Mouse (Mus musculus) heart, embryonic 14.5 days (tissue): ENCODE data around the gene Cuedc2. TPM values are rescaled to one million over a fixed set of nuclear protein-coding genes. Genes with fewer than 3 reads are reported as not detected.

Experiments
- ATAC-seq: fragments of 200-750 bp; cut with Nextera tagmentation; 2 replicates; pipeline ENCODE4 v1.8.0; 2017; ENCODE audit warnings: low read depth, moderate TSS enrichment; ENCODE audit not compliant: insufficient number of reproducible peaks, insufficient read depth, low FRiP score
- H3K27ac ChIP-seq, 2 experiments: fragments of 200-500 bp in 1 of 2; fragments of 300-500 bp in 1 of 2; sonication (generic) in 1 of 2; replicated peaks in 1 of 2; 2 replicates each; pipeline ENCODE4 v1.5.1; 2012 to 2014; ENCODE audit warnings: low read depth in 2 of 2, low read length in 2 of 2, control low read depth in 1 of 2, mild to moderate bottlenecking in 1 of 2, mixed read lengths in 1 of 2; ENCODE audit not compliant: control insufficient read depth in 1 of 2, insufficient read depth in 1 of 2
- H3K27me3 ChIP-seq: fragments of 300-500 bp; sonication (generic); 2 replicates; pipeline ENCODE4 v1.6.1; 2014; ENCODE audit warnings: mild to moderate bottlenecking, low read length, control low read depth; ENCODE audit not compliant: control insufficient read depth, insufficient read depth
- H3K36me3 ChIP-seq: fragments of 300-500 bp; sonication (generic); 2 replicates; pipeline ENCODE4 v1.6.1; 2014; ENCODE audit warnings: mild to moderate bottlenecking, control low read depth, low read length, mixed read lengths; ENCODE audit not compliant: control insufficient read depth, insufficient read depth
- H3K4me1 ChIP-seq, 2 experiments: fragments of 200-500 bp in 1 of 2; fragments of 300-500 bp in 1 of 2; sonication (generic) in 1 of 2; 2 replicates each; pipeline ENCODE4 v1.6.1; 2012 to 2014; ENCODE audit warnings: low read length in 2 of 2, control low read depth in 1 of 2, mixed read lengths in 1 of 2; ENCODE audit not compliant: control insufficient read depth in 2 of 2, insufficient read depth in 2 of 2
- H3K4me2 ChIP-seq: fragments of 300-500 bp; sonication (generic); 2 replicates; pipeline ENCODE4 v1.6.1; 2014; ENCODE audit warnings: mild to moderate bottlenecking, low read length
- H3K4me3 ChIP-seq, 2 experiments: fragments of 200-500 bp in 1 of 2; fragments of 300-500 bp in 1 of 2; sonication (generic) in 1 of 2; 2 replicates each; pipeline ENCODE4 v1.5.1; 2012 to 2014; ENCODE audit warnings: low read length in 2 of 2, mild to moderate bottlenecking in 2 of 2, control low read depth in 1 of 2, low read depth in 1 of 2, moderate library complexity in 1 of 2; ENCODE audit not compliant: control insufficient read depth in 1 of 2, insufficient read depth in 1 of 2
- H3K9ac ChIP-seq: fragments of 300-500 bp; sonication (generic); 2 replicates; pipeline ENCODE4 v1.6.1; 2014; ENCODE audit warnings: mild to moderate bottlenecking, low read length
- H3K9me3 ChIP-seq: fragments of 300-500 bp; sonication (generic); 2 replicates; pipeline ENCODE4 v1.6.1; 2016; ENCODE audit warnings: low read length, control low read depth; ENCODE audit not compliant: control insufficient read depth
- WGBS: fragments of 180-500 bp; shearing (Covaris S2); extraction: QIAGEN DNeasy Blood & Tissue Kit; methylation state at CpG from one replicate; pipeline ENCODE4 v1.1.7; 2014; 5-methylcytosine and 5-hydroxymethylcytosine counted together
- polyA plus RNA-seq: library from polyadenylated mRNA; unstranded; fragments of >200 nt; fragmentation: Nextera tagmentation; extraction: Ambion mirVana; gene quantifications from 2 replicates; pipeline ENCODE4 v1.2.1, GENCODE M21; 2014

The Cuedc2 gene
- polyA plus RNA-seq, 1 experiment from 2014 or later: 125 TPM

DNA sequence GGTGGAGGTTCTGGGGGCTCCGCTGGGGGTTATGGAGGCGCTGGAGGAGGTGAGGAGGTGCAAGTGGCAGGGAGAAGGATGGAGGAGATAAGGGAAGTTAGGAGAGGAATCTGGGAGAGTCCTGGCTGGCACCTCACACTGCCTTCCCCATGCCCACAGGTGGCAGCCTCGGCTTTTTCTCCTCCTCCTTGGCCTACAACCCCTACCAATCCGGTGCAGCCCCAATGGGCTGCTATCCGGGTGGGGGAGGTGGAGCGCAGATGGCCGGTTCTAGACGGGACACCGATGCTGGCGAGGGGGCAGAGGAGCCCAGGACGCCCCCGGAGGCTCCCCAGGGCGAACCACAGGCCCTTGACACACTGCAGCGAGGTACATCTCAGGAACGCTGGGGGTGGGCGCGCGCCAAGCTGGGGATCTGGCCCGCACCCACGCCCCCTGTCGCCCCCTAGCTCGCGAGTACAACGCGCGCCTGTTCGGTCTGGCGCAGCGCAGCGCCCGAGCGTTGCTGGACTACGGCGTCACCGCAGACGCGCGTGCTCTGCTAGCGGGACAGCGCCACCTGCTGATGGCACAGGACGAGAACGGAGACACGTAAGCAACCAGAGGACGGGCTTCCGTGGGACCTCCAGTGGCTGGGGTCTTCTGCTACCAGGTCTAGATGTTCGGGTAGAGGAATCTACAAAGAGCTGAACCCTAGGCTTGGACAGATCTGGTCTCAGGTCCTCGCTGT, 29.6 kb downstream of the Cuedc2 start:
- Histone ChIP-seq H3K27me3 (peaks cover 25% of the 10 kb centered on the region), H3K9ac (peak overlapping the region; percentile 68), H3K4me1 (peaks cover 8 to 14% of the 10 kb centered on the region in 2 experiments; a peak in 3 of 4 replicates), H3K4me2 (peak overlapping the region; percentile 79), H3K27ac (no peak overlapping the region), H3K9me3 (no peaks in the 10 kb centered on the region), H3K36me3 (peaks cover 43% of the 10 kb centered on the region), H3K4me3 (peak overlapping the region; percentile 35 to 40)
- 2% methylated on average over 44 of the region's 47 CpGs for WGBS
- ATAC-seq: no peak

DNA sequence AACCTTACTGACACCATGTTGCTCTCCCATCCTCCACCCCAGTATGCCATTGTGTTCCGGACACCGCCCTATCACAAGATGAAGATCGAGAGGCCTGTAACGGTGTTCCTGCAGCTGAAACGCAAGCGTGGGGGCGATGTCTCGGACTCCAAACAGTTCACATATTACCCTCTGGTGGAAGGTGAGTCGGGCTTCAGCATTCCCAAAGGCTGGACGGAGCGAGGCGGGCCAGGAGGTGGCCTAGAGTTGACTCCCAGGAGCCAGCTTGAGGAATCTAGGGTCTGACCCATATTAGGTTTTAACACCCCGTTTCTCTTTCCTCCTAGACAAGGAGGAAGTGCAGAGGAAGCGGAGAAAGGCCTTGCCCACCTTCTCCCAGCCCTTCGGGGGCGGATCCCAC, 30.2 kb downstream of the Cuedc2 start:
- H3K4me1 ChIP-seq: peaks cover 9 to 17% of the 10 kb centered on the region in 2 experiments; a peak in 3 of 4 replicates
- H3K27ac ChIP-seq: no peak overlapping the region
- H3K4me2 ChIP-seq: no peak overlapping the region
- H3K9me3 ChIP-seq: no peaks in the 10 kb centered on the region
- H3K4me3 ChIP-seq: no peak overlapping the region
- H3K36me3 ChIP-seq: peaks cover 43% of the 10 kb centered on the region
- no peak for ATAC-seq
- H3K27me3 ChIP-seq: peaks cover 21% of the 10 kb centered on the region
- no peak overlapping the region for H3K9ac ChIP-seq
- WGBS: 68% methylated on average over 16 of the region's 16 CpGs

DNA sequence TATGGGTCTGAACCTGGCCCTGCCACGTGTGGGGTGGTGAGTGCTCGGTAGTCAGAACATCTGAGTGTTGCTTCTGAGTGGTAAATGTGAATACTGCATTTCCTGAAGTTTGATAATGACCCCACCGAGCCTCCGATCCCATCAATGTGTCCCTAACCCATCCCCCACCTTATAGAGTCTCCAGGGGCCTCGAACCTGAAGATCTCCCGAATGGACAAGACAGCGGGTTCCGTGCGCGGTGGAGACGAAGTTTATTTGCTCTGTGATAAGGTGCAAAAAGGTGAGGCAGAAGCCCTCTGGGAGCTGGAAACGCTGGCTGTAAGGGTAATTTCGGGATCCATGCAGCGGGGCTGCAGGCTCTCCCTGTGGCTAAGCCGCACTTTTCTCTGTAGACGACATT, 30.7 kb downstream of the Cuedc2 start:
- peaks cover 9 to 17% of the 10 kb centered on the region in 2 experiments; a peak in 3 of 4 replicates for H3K4me1 ChIP-seq
- H3K36me3 ChIP-seq: peaks cover 43% of the 10 kb centered on the region
- peaks cover 16% of the 10 kb centered on the region; the same call in 1 of the 2 replicates for H3K27me3 ChIP-seq
- ATAC-seq: no peak
- no peak overlapping the region for H3K27ac ChIP-seq
- no peak overlapping the region for H3K9ac ChIP-seq
- 78% methylated on average over 16 of the region's 16 CpGs for WGBS
- H3K4me2 ChIP-seq: no peak overlapping the region
- no peaks in the 10 kb centered on the region for H3K9me3 ChIP-seq
- H3K4me3 ChIP-seq: no peak overlapping the region

DNA sequence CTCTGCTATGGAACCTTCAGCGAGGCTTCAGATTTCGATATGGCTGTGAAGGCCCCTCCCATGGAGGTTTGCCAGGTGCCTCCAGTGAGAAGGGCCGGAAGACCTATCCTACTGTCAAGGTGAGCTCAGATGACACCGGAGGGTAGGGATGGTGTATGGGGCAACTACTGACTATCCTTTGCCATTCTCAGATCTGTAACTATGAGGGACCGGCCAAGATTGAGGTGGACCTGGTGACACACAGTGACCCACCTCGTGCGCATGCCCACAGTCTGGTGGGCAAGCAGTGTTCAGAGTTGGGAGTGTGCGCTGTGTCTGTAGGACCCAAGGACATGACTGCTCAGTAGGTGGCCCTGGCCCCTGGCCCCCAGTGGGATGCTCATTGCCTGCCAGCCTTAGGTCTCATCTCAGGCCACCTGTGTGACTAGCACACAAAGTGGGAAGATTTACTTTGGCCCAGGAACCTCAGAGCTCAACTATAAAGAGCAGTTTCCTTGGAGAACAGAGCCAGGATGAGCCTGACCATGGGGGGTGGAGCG, 31.7 kb downstream of the Cuedc2 start:
- H3K4me2 ChIP-seq: no peak overlapping the region
- no peak for ATAC-seq
- no peak overlapping the region for H3K4me3 ChIP-seq
- H3K9me3 ChIP-seq: no peaks in the 10 kb centered on the region
- H3K9ac ChIP-seq: no peak overlapping the region
- no peak overlapping the region for H3K27ac ChIP-seq
- 89% methylated on average over 9 of the region's 9 CpGs for WGBS
- peaks cover 36% of the 10 kb centered on the region for H3K36me3 ChIP-seq
- H3K27me3 ChIP-seq: 0 out of 2 replicates have a peak, but pooled peaks cover 16% of the 10 kb centered on the region
- peaks cover 9 to 17% of the 10 kb centered on the region in 2 experiments; a peak in 3 of 4 replicates for H3K4me1 ChIP-seq

DNA sequence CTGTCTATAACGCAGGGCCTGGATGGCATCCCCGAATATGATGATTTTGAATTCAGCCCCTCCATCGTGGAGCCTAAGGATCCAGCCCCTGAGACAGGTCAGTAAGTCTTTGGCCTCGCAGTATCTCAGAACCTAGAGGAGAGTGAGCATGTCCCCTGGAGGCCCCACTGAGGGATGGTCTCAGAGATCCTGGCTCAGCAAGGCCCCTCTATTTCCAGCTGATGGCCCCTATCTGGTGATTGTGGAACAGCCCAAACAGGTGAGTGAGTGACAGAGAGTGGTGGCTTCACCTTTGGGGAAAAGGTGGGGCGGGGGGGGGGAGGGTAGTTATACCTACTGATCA, 32.3 kb downstream of the Cuedc2 start:
- no peak for ATAC-seq
- H3K9me3 ChIP-seq: no peaks in the 10 kb centered on the region
- peak overlapping the region in 1 of 2 experiments; percentile 86; a peak in 1 of 4 replicates for H3K27ac ChIP-seq

DNA sequence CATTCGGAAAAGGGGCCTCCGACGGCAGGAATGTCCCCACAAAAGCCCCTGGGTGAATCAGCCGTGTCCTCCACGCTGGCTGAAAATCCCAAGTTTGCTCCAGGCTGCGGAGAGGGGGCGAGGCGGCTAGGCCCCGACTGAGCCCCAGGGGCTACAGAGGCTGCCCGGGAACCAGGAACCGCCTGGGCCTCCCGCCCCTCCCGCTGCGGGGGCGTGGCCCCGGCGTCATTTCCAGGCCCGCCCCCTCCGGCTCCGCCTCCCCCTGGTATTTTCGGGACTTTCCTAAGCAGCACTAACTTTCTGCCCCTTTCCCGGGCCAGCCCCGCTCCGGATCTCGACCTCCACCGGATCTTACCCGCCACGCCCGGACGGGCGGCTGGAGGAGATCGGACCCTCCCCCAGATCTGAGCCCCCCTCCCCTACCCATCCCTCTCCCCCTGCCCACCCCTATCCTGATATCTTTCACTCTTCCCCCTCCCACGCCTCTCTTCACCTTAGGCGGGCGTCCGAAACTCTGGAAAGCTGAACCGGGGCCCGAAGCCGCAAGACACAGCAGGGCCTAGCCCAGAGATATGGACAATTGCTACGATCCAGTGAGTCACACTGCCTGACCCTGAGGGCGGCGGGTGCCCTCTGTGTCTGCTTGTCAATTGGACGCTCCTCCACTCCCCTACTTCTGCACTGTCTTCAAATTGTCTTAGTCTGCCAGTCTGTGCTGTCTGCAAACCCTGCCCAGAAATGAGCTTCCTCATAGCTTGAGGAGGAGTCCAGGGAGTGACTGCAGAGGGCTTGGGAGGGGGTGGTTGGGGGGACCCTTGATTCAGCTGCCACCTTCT, 32.9 kb downstream of the Cuedc2 start:
- peak; percentile 75 for ATAC-seq
- peaks cover 9 to 17% of the 10 kb centered on the region in 2 experiments; a peak in 3 of 4 replicates for H3K4me1 ChIP-seq
- 0 out of 2 replicates have a peak, but pooled peaks cover 16% of the 10 kb centered on the region for H3K27me3 ChIP-seq
- H3K9me3 ChIP-seq: no peaks in the 10 kb centered on the region
- H3K27ac ChIP-seq: peak overlapping the region; percentile 58 to 86; a peak in 3 of 4 replicates
- peak overlapping the region; percentile 82 to 84 for H3K4me3 ChIP-seq
- H3K36me3 ChIP-seq: peaks cover 24% of the 10 kb centered on the region
- under 1% methylated on average over 41 of the region's 43 CpGs for WGBS
- peak overlapping the region; percentile 86 for H3K9ac ChIP-seq
- peak overlapping the region; percentile 99 for H3K4me2 ChIP-seq

More for the DNA sequence above, 32.3 kb downstream of the Cuedc2 start:
- WGBS: 54% methylated on average over 5 of the region's 5 CpGs
- peaks cover 9 to 17% of the 10 kb centered on the region in 2 experiments; a peak in 3 of 4 replicates for H3K4me1 ChIP-seq
- H3K9ac ChIP-seq: peak overlapping the region; percentile 86
- H3K27me3 ChIP-seq: 0 out of 2 replicates have a peak, but pooled peaks cover 16% of the 10 kb centered on the region
- peak overlapping the region; percentile 82 to 84 for H3K4me3 ChIP-seq
- H3K36me3 ChIP-seq: peaks cover 30% of the 10 kb centered on the region
- H3K4me2 ChIP-seq: peak overlapping the region; percentile 99

DNA sequence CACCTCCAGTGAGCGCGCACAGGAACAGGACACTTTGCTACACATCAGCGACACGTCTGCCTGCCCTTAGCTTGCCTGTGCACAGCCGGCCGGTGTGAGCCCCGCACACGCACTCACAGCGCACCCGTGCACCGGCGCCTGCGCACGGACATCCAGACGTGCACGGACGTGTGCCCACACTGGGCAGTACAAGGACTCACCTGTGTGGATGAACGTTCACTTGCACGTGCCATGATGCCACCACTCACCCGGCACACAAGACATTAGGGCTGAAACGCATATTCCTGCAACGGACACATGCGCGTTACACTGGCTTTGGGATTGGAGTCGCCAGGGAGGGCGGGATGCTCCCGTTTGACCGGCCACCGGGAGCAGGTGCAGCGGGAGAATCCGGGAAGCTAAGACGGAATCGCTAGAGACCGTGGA, 33.6 kb downstream of the Cuedc2 start:
- under 1% methylated on average over 34 of the region's 34 CpGs for WGBS

More for the DNA sequence above, 33.6 kb downstream of the Cuedc2 start:
- Histone ChIP-seq H3K4me1 (peaks cover 9 to 17% of the 10 kb centered on the region in 2 experiments; a peak in 3 of 4 replicates), H3K27me3 (0 out of 2 replicates have a peak, but pooled peaks cover 16% of the 10 kb centered on the region), H3K9me3 (no peaks in the 10 kb centered on the region), H3K4me3 (peak overlapping the region; percentile 82 to 84), H3K9ac (peak overlapping the region; percentile 86), H3K36me3 (peaks cover 17% of the 10 kb centered on the region), H3K27ac (peak overlapping the region; percentile 58 to 86), H3K4me2 (peak overlapping the region; percentile 99)
- peak; percentile 46 for ATAC-seq
